Mouse (Mus musculus) forebrain, embryonic 16.5 days (tissue): Measurements from ENCODE around the gene Dact2. TPM values are rescaled to one million over a fixed set of nuclear protein-coding genes. Genes with fewer than 3 reads are reported as not detected.

Experiments used
- ATAC-seq: fragments of 200-750 bp; cut with Nextera tagmentation; 2 replicates; pipeline ENCODE4 v1.8.0; 2017; ENCODE audit warnings: mild to moderate bottlenecking, moderate library complexity
- H3K27ac ChIP-seq: fragments of 300-500 bp; sonication (generic); 2 replicates; pipeline ENCODE4 v1.5.1; 2014; ENCODE audit warnings: low read length, control low read depth
- H3K27me3 ChIP-seq: fragments of 300-500 bp; sonication (generic); replicated peaks from 2 replicates; pipeline ENCODE4 v1.6.1; 2014; ENCODE audit warnings: low read length; ENCODE audit not compliant: control insufficient read depth, insufficient read depth
- H3K36me3 ChIP-seq: fragments of 300-500 bp; sonication (generic); 2 replicates; pipeline ENCODE4 v1.6.1; 2014; ENCODE audit not compliant: control insufficient read depth, insufficient read depth
- H3K4me1 ChIP-seq: fragments of 300-500 bp; sonication (generic); replicated peaks from 2 replicates; pipeline ENCODE4 v1.6.1; 2014; ENCODE audit warnings: low read length; ENCODE audit not compliant: control insufficient read depth, insufficient read depth
- H3K4me2 ChIP-seq: fragments of 300-500 bp; sonication (generic); 2 replicates; pipeline ENCODE4 v1.6.1; 2014; ENCODE audit warnings: mild to moderate bottlenecking, low read length, control low read depth
- H3K4me3 ChIP-seq: fragments of 300-500 bp; sonication (generic); replicated peaks from 2 replicates; pipeline ENCODE4 v1.5.1; 2014; ENCODE audit warnings: mild to moderate bottlenecking, low read length, control low read depth
- H3K9ac ChIP-seq: fragments of 300-500 bp; sonication (generic); replicated peaks from 2 replicates; pipeline ENCODE4 v1.6.1; 2014; ENCODE audit warnings: low read depth, low read length, control low read depth
- H3K9me3 ChIP-seq: fragments of 300-500 bp; sonication (generic); 2 replicates; pipeline ENCODE4 v1.6.1; 2016; ENCODE audit warnings: low read length; ENCODE audit not compliant: control insufficient read depth
- WGBS: fragments of 180-500 bp; shearing (Covaris S2); extraction: QIAGEN DNeasy Blood & Tissue Kit; methylation state at CpG from one replicate; pipeline ENCODE4 v1.1.7; 2014; 5-methylcytosine and 5-hydroxymethylcytosine counted together
- polyA plus RNA-seq: library from polyadenylated mRNA; unstranded; fragments of >200 nt; fragmentation: Nextera tagmentation; extraction: Ambion mirVana; gene quantifications from 2 replicates; pipeline ENCODE4 v1.2.1, GENCODE M21; 2015

The Dact2 gene
- polyA plus RNA-seq, 1 experiment from 2014 or later = 1.3 TPM

DNA sequence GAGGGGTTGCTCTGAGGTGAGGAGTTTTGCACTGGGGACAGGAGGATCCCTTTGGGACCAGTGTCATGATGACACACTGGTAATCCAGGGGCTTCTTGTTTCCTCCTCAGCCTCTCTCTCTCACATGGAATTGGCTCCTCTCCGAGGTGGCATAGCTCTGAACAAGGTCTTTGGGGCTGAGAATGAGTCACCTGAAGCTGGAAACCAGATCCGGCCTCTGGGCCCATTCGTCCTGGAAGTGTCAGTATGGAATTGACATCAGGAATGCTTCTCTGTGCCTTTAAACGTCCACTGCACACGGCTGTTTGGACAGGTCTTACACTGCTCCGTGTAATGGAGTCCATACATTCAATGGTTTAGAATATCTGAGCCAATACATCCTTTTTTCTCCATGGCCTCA lies 33.0 kb upstream of the Dact2 start:
- ATAC-seq = no peak
- Histone ChIP-seq H3K4me1 (no peaks in the 10 kb centered on the region), H3K9ac (no peak overlapping the region), H3K36me3 (no peaks in the 10 kb centered on the region), H3K4me3 (no peak overlapping the region), H3K27ac (no peak overlapping the region), H3K9me3 (no peaks in the 10 kb centered on the region), H3K4me2 (no peak overlapping the region), H3K27me3 (no peaks in the 10 kb centered on the region)
- 86% methylated on average over 6 of the region's 6 CpGs for WGBS

DNA sequence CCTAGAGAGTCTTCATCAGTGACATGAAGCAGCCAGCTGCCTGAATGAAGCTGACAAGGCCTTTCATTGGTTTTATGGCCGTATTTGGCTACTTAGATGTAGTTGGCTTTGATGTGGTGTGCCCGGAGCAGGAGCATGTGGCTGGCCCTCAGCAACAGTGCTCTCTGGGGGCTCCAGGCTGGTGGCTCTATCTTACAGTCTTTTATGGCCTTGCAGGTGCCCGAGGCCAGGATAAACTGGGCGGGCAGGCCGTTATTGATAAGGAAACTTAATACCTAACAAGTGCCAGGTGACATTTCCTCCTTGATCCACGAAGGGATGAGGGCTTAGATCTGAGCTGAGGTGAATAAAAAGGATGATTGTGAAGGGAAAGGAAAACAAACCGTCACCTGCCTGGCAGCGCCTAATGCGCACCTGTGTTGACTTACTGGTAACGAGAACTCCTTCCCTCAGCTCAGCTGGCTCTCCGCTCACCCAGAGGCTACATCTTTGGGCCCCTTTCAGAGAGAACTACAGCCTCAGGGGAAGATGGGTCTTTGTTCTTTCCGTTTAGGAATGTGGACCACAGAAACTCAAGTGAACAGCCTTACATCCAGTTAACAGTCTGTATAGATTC lies 30.8 kb upstream of the Dact2 start:
- 72% methylated on average over 12 of the region's 12 CpGs for WGBS
- Histone ChIP-seq H3K9me3 (no peaks in the 10 kb centered on the region), H3K27ac (no peak overlapping the region), H3K9ac (no peak overlapping the region), H3K4me2 (no peak overlapping the region), H3K4me3 (no peak overlapping the region), H3K27me3 (no peaks in the 10 kb centered on the region), H3K4me1 (0 out of 2 replicates have a peak, but pooled peaks cover 2% of the 10 kb centered on the region), H3K36me3 (no peaks in the 10 kb centered on the region)
- ATAC-seq = no peak

DNA sequence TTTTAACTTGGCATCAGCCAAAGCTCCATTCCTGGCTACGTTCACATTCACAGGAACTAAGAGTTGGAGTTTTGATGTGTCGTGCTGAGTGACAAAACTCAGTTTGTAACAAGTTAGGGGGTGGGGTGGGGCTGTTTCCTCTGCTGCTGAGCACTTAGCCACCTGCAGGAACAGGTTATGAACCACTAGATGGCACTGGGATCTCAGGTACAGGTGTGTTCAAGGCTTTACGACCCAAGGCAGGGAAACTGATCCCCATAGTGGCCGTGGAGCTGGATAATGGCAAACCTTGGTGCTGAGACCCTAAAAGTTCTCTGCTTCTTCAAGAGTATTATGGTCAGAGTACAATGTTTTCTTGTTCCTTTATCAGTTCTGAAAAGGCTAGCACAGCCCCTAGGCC lies 29.6 kb upstream of the Dact2 start:
- ATAC-seq = no peak
- H3K4me1 ChIP-seq = 0 out of 2 replicates have a peak, but pooled peaks cover 2% of the 10 kb centered on the region
- no peak overlapping the region for H3K9ac ChIP-seq
- H3K4me3 ChIP-seq = no peak overlapping the region
- no peaks in the 10 kb centered on the region for H3K9me3 ChIP-seq
- H3K4me2 ChIP-seq = no peak overlapping the region
- H3K36me3 ChIP-seq = no peaks in the 10 kb centered on the region
- no peaks in the 10 kb centered on the region for H3K27me3 ChIP-seq
- 39% methylated on average over 4 of the region's 4 CpGs for WGBS
- H3K27ac ChIP-seq = no peak overlapping the region

DNA sequence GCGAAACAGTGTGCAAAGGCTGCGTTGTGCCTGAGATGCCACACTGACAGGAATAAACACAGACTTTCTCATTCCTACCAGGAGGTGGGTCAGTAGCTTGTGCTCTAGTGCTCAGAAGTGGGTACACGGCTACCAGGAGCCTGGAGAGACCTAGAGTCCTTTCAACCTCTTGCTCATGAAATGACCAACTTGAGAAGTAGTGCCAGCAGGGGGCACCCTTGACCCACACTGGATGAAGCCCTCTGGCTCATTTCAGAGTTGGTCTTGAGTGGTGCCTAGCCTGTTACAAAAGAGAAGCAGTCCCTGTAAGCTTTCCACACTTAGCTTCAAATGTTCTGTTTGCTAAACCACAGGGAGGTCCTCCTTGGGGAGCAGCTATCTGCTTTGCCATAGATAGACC lies 28.5 kb upstream of the Dact2 start:
- no peaks in the 10 kb centered on the region for H3K36me3 ChIP-seq
- 0 out of 2 replicates have a peak, but pooled peaks have one; percentile 59 for ATAC-seq
- no peaks in the 10 kb centered on the region for H3K27me3 ChIP-seq
- H3K4me2 ChIP-seq = no peak overlapping the region
- H3K9ac ChIP-seq = no peak overlapping the region
- H3K4me1 ChIP-seq = 0 out of 2 replicates have a peak, but pooled peaks cover 2% of the 10 kb centered on the region
- 56% methylated on average over 3 of the region's 3 CpGs for WGBS
- H3K27ac ChIP-seq = no peak overlapping the region
- H3K4me3 ChIP-seq = no peak overlapping the region
- no peaks in the 10 kb centered on the region for H3K9me3 ChIP-seq

DNA sequence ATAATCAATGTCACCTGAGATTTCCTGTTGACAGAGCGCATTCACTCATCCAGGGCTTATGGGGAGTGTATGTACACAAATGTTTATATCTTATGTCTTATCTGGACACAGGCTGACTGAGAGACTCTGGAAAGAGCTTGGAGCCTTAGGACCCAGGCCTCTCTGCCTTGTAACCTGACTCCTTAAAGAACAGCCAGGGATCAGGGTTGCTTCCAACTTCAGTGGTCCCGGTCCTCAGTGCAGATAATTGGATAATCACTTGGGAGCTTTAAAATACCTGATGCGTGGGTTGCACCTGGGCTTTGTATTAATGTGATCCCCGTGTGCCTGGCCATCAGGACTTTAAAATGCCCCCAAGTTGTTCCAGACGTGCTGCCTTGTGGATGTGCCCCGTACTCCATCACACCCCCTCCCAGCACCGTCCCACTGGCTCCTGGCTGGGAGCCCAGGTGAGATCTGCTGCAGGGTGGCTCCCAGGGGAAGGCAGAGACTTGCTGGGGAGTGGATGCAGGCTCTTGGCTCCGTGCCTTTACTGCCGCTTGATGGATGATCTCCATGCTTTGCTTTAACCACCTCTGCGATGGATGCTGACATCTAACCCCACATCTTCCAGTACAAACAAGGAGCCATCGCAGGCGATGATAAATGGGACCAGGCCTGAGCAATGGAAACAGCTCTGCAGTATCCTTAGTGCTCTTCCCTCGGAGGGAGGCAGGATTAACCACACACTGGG lies 26.8 kb upstream of the Dact2 start:
- H3K4me2 ChIP-seq = no peak overlapping the region
- H3K9me3 ChIP-seq = no peaks in the 10 kb centered on the region
- no peaks in the 10 kb centered on the region for H3K36me3 ChIP-seq
- H3K4me1 ChIP-seq = 0 out of 2 replicates have a peak, but pooled peaks cover 2% of the 10 kb centered on the region
- H3K9ac ChIP-seq = no peak overlapping the region
- no peak for ATAC-seq
- WGBS = 23% methylated on average over 13 of the region's 13 CpGs
- no peak overlapping the region for H3K27ac ChIP-seq
- no peaks in the 10 kb centered on the region for H3K27me3 ChIP-seq
- H3K4me3 ChIP-seq = no peak overlapping the region

DNA sequence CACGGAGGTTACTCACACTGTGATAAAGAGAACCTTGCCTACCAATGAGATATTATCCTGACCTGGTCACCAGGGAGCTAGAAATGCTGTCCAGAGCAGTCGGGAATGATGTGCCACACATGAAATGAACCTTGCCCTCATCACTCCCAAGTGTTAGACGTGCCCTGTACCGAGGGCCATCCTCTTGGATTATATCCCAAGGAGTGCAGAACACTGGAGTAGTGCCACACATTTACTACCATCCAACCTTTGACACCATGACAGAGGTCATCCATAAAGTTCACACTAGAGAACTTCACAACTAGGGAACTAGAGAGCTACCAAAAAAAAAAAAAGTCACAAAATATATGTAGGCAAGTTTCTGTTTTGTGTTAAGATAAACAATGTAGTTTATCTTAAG lies 24.3 kb upstream of the Dact2 start:
- no peaks in the 10 kb centered on the region for H3K27me3 ChIP-seq
- H3K36me3 ChIP-seq = no peaks in the 10 kb centered on the region
- H3K27ac ChIP-seq = no peak overlapping the region
- no peak overlapping the region for H3K9ac ChIP-seq
- 0 out of 2 replicates have a peak, but pooled peaks cover 2% of the 10 kb centered on the region for H3K4me1 ChIP-seq
- no peak overlapping the region for H3K4me3 ChIP-seq
- no peak overlapping the region for H3K4me2 ChIP-seq
- no peaks in the 10 kb centered on the region for H3K9me3 ChIP-seq
- 84% methylated on average over 4 of the region's 4 CpGs for WGBS
- no peak for ATAC-seq

DNA sequence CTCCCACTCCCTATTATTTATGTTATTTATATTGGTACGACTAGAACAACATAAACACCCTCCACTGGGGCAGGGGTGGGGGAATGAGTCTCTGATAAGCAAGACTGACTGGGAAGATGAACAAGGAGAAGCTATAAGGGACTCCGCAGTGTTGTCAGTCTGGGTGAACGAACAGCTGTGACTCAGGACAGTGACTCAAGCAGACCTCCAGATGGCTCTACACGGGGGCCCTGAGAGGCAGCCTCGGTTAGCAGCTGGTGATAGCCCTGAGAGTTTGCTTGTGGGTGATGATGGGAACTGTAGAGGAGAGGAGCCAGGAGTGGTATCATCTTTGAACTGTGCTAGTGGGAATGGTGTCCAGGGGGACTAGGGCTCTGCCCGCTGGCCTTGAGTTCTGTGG lies 23.5 kb upstream of the Dact2 start:
- H3K27me3 ChIP-seq = no peaks in the 10 kb centered on the region
- H3K4me2 ChIP-seq = no peak overlapping the region
- H3K36me3 ChIP-seq = no peaks in the 10 kb centered on the region
- 0 out of 2 replicates have a peak, but pooled peaks cover 2% of the 10 kb centered on the region for H3K4me1 ChIP-seq
- WGBS = 62% methylated on average over 6 of the region's 6 CpGs
- no peak overlapping the region for H3K27ac ChIP-seq
- 0 out of 2 replicates have a peak, but pooled peaks have one; percentile 18 for ATAC-seq
- no peaks in the 10 kb centered on the region for H3K9me3 ChIP-seq
- no peak overlapping the region for H3K9ac ChIP-seq
- no peak overlapping the region for H3K4me3 ChIP-seq

DNA sequence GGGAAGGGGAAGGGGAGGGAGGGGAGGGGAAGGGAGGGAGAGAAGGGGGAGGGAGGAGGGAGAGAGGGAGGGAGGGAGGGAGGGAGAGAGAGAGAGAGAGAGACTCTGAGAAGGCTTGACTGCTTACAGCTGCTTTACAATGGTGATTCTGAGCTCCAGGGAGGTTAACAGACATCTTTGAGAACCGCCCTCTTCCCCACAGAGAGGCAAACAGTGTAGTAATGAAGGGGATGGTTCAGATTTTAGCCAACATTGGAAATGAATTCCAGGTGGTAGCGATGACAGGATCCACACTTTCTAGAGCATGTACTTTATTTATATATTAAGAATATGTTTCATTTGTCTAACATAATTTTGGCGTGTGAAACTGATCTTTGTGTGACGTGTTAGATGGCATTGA lies 22.7 kb upstream of the Dact2 start:
- H3K27ac ChIP-seq = no peak overlapping the region
- 33% methylated on average over 4 of the region's 4 CpGs for WGBS
- no peaks in the 10 kb centered on the region for H3K9me3 ChIP-seq
- H3K4me2 ChIP-seq = no peak overlapping the region
- no peak for ATAC-seq
- no peaks in the 10 kb centered on the region for H3K36me3 ChIP-seq
- 0 out of 2 replicates have a peak, but pooled peaks cover 2% of the 10 kb centered on the region for H3K4me1 ChIP-seq
- no peak overlapping the region for H3K9ac ChIP-seq
- H3K27me3 ChIP-seq = no peaks in the 10 kb centered on the region
- no peak overlapping the region for H3K4me3 ChIP-seq

DNA sequence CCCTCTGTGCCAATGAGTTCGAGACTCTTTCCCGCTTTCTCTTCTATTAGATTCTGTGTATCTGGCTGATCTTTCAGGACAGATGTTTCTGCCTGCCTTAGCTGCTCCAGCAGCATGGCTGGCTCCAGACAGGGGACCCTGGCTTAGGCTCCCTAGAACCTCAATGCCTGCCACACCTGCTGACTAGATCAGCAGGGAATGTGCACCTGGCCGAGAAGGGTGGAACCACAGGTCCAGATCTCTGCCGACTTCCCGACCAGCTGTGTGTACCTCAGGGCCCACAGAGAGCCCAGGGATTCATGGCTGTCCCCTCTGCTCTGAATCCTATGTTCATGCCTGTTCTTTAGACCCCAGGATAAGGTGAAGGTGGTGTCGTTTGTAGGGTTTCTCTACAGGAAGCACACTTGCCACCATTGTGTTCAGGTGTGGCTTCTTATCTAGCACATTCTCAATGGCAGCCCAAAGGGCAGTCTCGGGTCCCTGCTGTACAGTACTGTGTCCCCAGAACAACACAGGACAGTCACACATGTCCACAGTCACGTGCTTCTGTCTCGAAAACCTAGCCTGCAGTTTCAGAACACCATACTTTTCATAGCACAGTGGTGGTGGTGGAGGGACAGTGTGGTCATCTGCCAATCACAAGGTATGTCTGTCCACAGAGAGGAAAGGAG lies 22.0 kb upstream of the Dact2 start:
- Histone ChIP-seq H3K4me3 (no peak overlapping the region), H3K27me3 (no peaks in the 10 kb centered on the region), H3K27ac (no peak overlapping the region), H3K36me3 (no peaks in the 10 kb centered on the region), H3K4me2 (no peak overlapping the region), H3K4me1 (0 out of 2 replicates have a peak, but pooled peaks cover 2% of the 10 kb centered on the region), H3K9ac (no peak overlapping the region), H3K9me3 (no peaks in the 10 kb centered on the region)
- ATAC-seq = no peak
- WGBS = 76% methylated on average over 9 of the region's 9 CpGs
